Mouse (Mus musculus): ENCODE measurements around the gene Ephb2. TPM values are rescaled to one million over a fixed set of nuclear protein-coding genes. Genes with fewer than 3 reads are reported as not detected.

The Ephb2 gene
- polyA plus RNA-seq, 1 experiment: 21.7 TPM

DNA sequence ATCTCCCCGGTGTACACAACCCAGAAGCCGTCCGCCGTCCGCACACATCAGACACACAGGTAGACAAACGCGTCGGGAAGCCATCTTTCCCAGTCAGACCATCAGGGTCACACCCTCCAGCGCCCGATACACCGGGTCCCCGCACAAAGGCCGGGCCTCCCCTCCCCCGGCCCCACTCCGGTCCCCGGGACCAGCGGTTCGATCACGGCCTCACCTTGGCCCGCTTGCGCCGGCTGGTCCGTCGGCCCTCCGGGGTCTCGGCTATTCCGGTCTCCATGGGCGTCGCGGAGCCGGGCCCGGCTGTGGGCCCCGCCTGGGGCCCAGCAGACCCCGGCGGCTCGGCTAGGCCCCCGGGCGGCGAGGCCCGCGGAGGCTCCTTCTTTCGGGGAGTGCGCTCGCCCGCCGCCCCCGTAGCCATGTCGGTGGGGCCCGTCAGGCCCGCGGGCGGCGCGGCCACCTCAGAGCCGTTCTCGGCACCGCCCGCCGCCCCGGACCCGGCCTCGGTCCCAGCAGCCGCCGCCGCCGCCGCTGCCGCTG lies 233.7 kb downstream of the Ephb2 start:
- H3K79me2 ChIP-seq (ENCODE audit: control insufficient read depth, insufficient read depth): peaks cover 47% of the 10 kb centered on the region
- H3ac ChIP-seq (ENCODE audit: control insufficient read depth, insufficient read length): peak overlapping the region; percentile 90
- TF ChIP-seq REST (IDR thresholded peaks at IDR 0.05; ENCODE audit: insufficient read depth, insufficient read length) (no peak), CEBPB (IDR thresholded peaks at IDR 0.05; ENCODE audit: insufficient read depth, poor library complexity, severe bottlenecking) (no peak), MYOD1 (IDR thresholded peaks at IDR 0.05; ENCODE audit: control insufficient read depth in 1 of 3, insufficient read length in 2 of 3, low read depth in 2 of 3) (no peak), TCF3 (IDR thresholded peaks at IDR 0.05; ENCODE audit: insufficient read length, low read depth) (no peak), USF1 (IDR thresholded peaks at IDR 0.05; ENCODE audit: low read depth) (no peak), MYOG (IDR thresholded peaks at IDR 0.05; ENCODE audit: control insufficient read depth in 1 of 3, insufficient read depth in 1 of 3, insufficient read length in 2 of 3, low read depth in 2 of 3) (no peak), TCF12 (IDR thresholded peaks at IDR 0.05; ENCODE audit: insufficient read depth, poor library complexity, severe bottlenecking) (no peak), POLR2AphosphoS2 (IDR thresholded peaks at IDR 0.05; ENCODE audit: insufficient read length, low read depth) (no peak), MAX (IDR thresholded peaks at IDR 0.05; ENCODE audit: low read depth) (no peak), POLR2A (IDR thresholded peaks at IDR 0.05; ENCODE audit: insufficient read length, low read depth) (no peak), E2F4 (IDR thresholded peaks at IDR 0.05; ENCODE audit: insufficient read depth) (no peak), SRF (IDR thresholded peaks at IDR 0.05; ENCODE audit: control insufficient read depth, insufficient read length, low read depth) (no peak)
- no peaks in the 10 kb centered on the region for H3K36me3 ChIP-seq (ENCODE audit: control insufficient read depth, insufficient read depth)
- no peaks in the 10 kb centered on the region for H3K27me3 ChIP-seq (ENCODE audit: control insufficient read depth, insufficient read depth, insufficient read length)
- H3K4me2 ChIP-seq (ENCODE audit: low read depth): no peak overlapping the region
- H3K4me3 ChIP-seq: peak overlapping the region; percentile 64

- TF ChIP-seq SRF (IDR thresholded peaks at IDR 0.05; ENCODE audit: control insufficient read depth, insufficient read length, low read depth) (no peak), REST (IDR thresholded peaks at IDR 0.05; ENCODE audit: insufficient read depth, insufficient read length) (no peak), TCF3 (IDR thresholded peaks at IDR 0.05; ENCODE audit: insufficient read length, low read depth) (no peak), MYOG (IDR thresholded peaks at IDR 0.05; ENCODE audit: control insufficient read depth in 1 of 3, insufficient read depth in 1 of 3, insufficient read length in 2 of 3, low read depth in 2 of 3) (no peak), POLR2A (IDR thresholded peaks at IDR 0.05; ENCODE audit: insufficient read length, low read depth) (no peak), USF1 (IDR thresholded peaks at IDR 0.05; ENCODE audit: low read depth) (no peak), TCF12 (IDR thresholded peaks at IDR 0.05; ENCODE audit: insufficient read depth, poor library complexity, severe bottlenecking) (no peak), POLR2AphosphoS2 (IDR thresholded peaks at IDR 0.05; ENCODE audit: insufficient read length, low read depth) (no peak), MAX (IDR thresholded peaks at IDR 0.05; ENCODE audit: low read depth) (no peak), CEBPB (IDR thresholded peaks at IDR 0.05; ENCODE audit: insufficient read depth, poor library complexity, severe bottlenecking) (no peak), E2F4 (IDR thresholded peaks at IDR 0.05; ENCODE audit: insufficient read depth) (no peak), MYOD1 (IDR thresholded peaks at IDR 0.05; ENCODE audit: control insufficient read depth in 1 of 3, insufficient read length in 2 of 3, low read depth in 2 of 3) (no peak)
- Histone ChIP-seq H3K36me3 (ENCODE audit: control insufficient read depth, insufficient read depth) (no peaks in the 10 kb centered on the region), H3ac (ENCODE audit: control insufficient read depth, insufficient read length) (peak overlapping the region; percentile 90), H3K27me3 (ENCODE audit: control insufficient read depth, insufficient read depth, insufficient read length) (no peaks in the 10 kb centered on the region), H3K79me2 (ENCODE audit: control insufficient read depth, insufficient read depth) (peaks cover 53% of the 10 kb centered on the region), H3K4me3 (peak overlapping the region; percentile 64), H3K4me2 (ENCODE audit: low read depth) (peak overlapping the region; percentile 68)
Measured at GRCm38 (mm10) chr4:136601476-136601875, 234.3 kb downstream of the Ephb2 start.

GRCm38 (mm10) chr4:136600536-136600935 lies 235.3 kb downstream of the Ephb2 start:
- no peak for TF ChIP-seq MYOD1 (IDR thresholded peaks at IDR 0.05; ENCODE audit: control insufficient read depth in 1 of 3, insufficient read length in 2 of 3, low read depth in 2 of 3)
- TF ChIP-seq REST (IDR thresholded peaks at IDR 0.05; ENCODE audit: insufficient read depth, insufficient read length): no peak
- TF ChIP-seq SRF (IDR thresholded peaks at IDR 0.05; ENCODE audit: control insufficient read depth, insufficient read length, low read depth): no peak
- no peak for TF ChIP-seq MAX (IDR thresholded peaks at IDR 0.05; ENCODE audit: low read depth)
- no peak for TF ChIP-seq TCF12 (IDR thresholded peaks at IDR 0.05; ENCODE audit: insufficient read depth, poor library complexity, severe bottlenecking)
- H3K4me3 ChIP-seq: peak overlapping the region; percentile 64
- peak overlapping the region; percentile 68 for H3K4me2 ChIP-seq (ENCODE audit: low read depth)

GRCm38 (mm10) chr4:136599869-136600268 lies 235.9 kb downstream of the Ephb2 start:
- Histone ChIP-seq H3K36me3 (ENCODE audit: control insufficient read depth, insufficient read depth) (no peaks in the 10 kb centered on the region), H3K79me2 (ENCODE audit: control insufficient read depth, insufficient read depth) (peaks cover 69% of the 10 kb centered on the region), H3K4me3 (no peak overlapping the region), H3K27me3 (ENCODE audit: control insufficient read depth, insufficient read depth, insufficient read length) (no peaks in the 10 kb centered on the region), H3K4me2 (ENCODE audit: low read depth) (no peak overlapping the region), H3ac (ENCODE audit: control insufficient read depth, insufficient read length) (no peak overlapping the region)
- TF ChIP-seq POLR2AphosphoS2 (IDR thresholded peaks at IDR 0.05; ENCODE audit: insufficient read length, low read depth): no peak
- no peak for TF ChIP-seq MAX (IDR thresholded peaks at IDR 0.05; ENCODE audit: low read depth)
- no peak for TF ChIP-seq REST (IDR thresholded peaks at IDR 0.05; ENCODE audit: insufficient read depth, insufficient read length)
- TF ChIP-seq CEBPB (IDR thresholded peaks at IDR 0.05; ENCODE audit: insufficient read depth, poor library complexity, severe bottlenecking): no peak
- TF ChIP-seq USF1 (IDR thresholded peaks at IDR 0.05; ENCODE audit: low read depth): no peak
- no peak for TF ChIP-seq SRF (IDR thresholded peaks at IDR 0.05; ENCODE audit: control insufficient read depth, insufficient read length, low read depth)
- no peak for TF ChIP-seq TCF12 (IDR thresholded peaks at IDR 0.05; ENCODE audit: insufficient read depth, poor library complexity, severe bottlenecking)
- TF ChIP-seq TCF3 (IDR thresholded peaks at IDR 0.05; ENCODE audit: insufficient read length, low read depth): no peak
- TF ChIP-seq MYOG (IDR thresholded peaks at IDR 0.05; ENCODE audit: control insufficient read depth in 1 of 3, insufficient read depth in 1 of 3, insufficient read length in 2 of 3, low read depth in 2 of 3): no peak
- TF ChIP-seq POLR2A (IDR thresholded peaks at IDR 0.05; ENCODE audit: insufficient read length, low read depth): no peak
- TF ChIP-seq E2F4 (IDR thresholded peaks at IDR 0.05; ENCODE audit: insufficient read depth): no peak
- TF ChIP-seq MYOD1 (IDR thresholded peaks at IDR 0.05; ENCODE audit: control insufficient read depth in 1 of 3, insufficient read length in 2 of 3, low read depth in 2 of 3): no peak

More at GRCm38 (mm10) chr4:136600536-136600935, 235.3 kb downstream of the Ephb2 start:
- Histone ChIP-seq H3K36me3 (ENCODE audit: control insufficient read depth, insufficient read depth) (no peaks in the 10 kb centered on the region), H3K79me2 (ENCODE audit: control insufficient read depth, insufficient read depth) (peaks cover 62% of the 10 kb centered on the region), H3ac (ENCODE audit: control insufficient read depth, insufficient read length) (no peak overlapping the region), H3K27me3 (ENCODE audit: control insufficient read depth, insufficient read depth, insufficient read length) (no peaks in the 10 kb centered on the region)

All from myocyte (in vitro differentiated cells).